Comparison of ENCODE assay signal across 7 mouse cellular contexts in genomic region chrX:73007597-73008479, GRCm38 (mm10). TPM values are rescaled to one million over a fixed set of nuclear protein-coding genes. Genes with fewer than 3 reads are reported as not detected.
A peak's percentile ranks its signal among the peaks of the same experiment; 100 is the strongest.
DNase-seq lines count a peak whose midpoint lies in the region; ATAC-seq lines count a peak whose summit lies in the region.

No protein-coding gene starts in this region.

- H3K9ac ChIP-seq in intestine, embryonic 16.5 days (ENCODE audit: low read depth, low read length), result peak overlapping the region; percentile 48; the same call in 1 of the 2 replicates
- H3K9ac ChIP-seq in midbrain, embryonic 11.5 days (ENCODE audit: low read length), result peak overlapping the region; percentile 44

- intact Hi-C loops in gastrocnemius, postnatal 36 days (cut with DNase I), result no loop called here
- intact Hi-C loops in left cerebral cortex, postnatal 36 days (cut with DNase I), result no loop called here

- 14% methylated on average over 24 of the region's 27 CpGs for WGBS in intestine, embryonic 16.5 days
- 24% methylated on average over 21 of the region's 27 CpGs for WGBS in midbrain, embryonic 11.5 days

- ATAC-seq in intestine, embryonic 16.5 days, result peak; percentile 100
- peak; percentile 99 for ATAC-seq in midbrain, embryonic 11.5 days (ENCODE audit: low FRiP score)

- peak overlapping the region; percentile 42 for H3K4me3 ChIP-seq in intestine, embryonic 16.5 days (ENCODE audit: low read length)
- peak overlapping the region; percentile 27; the same call in 1 of the 2 replicates for H3K4me3 ChIP-seq in midbrain, embryonic 11.5 days (ENCODE audit: low read depth, low read length)

- peak; percentile 86 to 89 for DNase-seq in adrenal gland, adult 18-20 months (ENCODE audit: low spot score in 2 of 2)
- peak; percentile 92 for DNase-seq in embryo, embryonic 11 days
- DNase-seq in gastrocnemius, postnatal 36 days, result peak; percentile 85 to 91
- DNase-seq in left cerebral cortex, postnatal 36 days (ENCODE audit: low spot score in 2 of 2), result peak; percentile 88 to 90
- DNase-seq in midbrain, embryonic 11.5 days (ENCODE audit: low spot score, missing footprints), result peak; percentile 98
- DNase-seq in skeletal muscle tissue, adult 2 months (ENCODE audit: low read depth, low spot score), result peak; percentile 96

- H3K27ac ChIP-seq in intestine, embryonic 16.5 days (ENCODE audit: low read length), result 0 out of 2 replicates have a peak overlapping the region, but pooled peaks have one; percentile 23
- no peak overlapping the region for H3K27ac ChIP-seq in midbrain, embryonic 11.5 days (ENCODE audit: low read depth, low read length)

- peak overlapping the region; percentile 48 for H3K4me2 ChIP-seq in intestine, embryonic 16.5 days (ENCODE audit: low read depth, low read length)
- peak overlapping the region; percentile 41 for H3K4me2 ChIP-seq in midbrain, embryonic 11.5 days

- H3K4me1 ChIP-seq in intestine, embryonic 16.5 days (ENCODE audit: control insufficient read depth, insufficient read depth, low read length), result no peaks in the 10 kb centered on the region
- no peaks in the 10 kb centered on the region for H3K4me1 ChIP-seq in midbrain, embryonic 11.5 days (ENCODE audit: control insufficient read depth, insufficient read depth, low read length)

- no peaks in the 10 kb centered on the region for H3K27me3 ChIP-seq in intestine, embryonic 16.5 days (replicated peaks; ENCODE audit: control insufficient read depth, insufficient read depth, low read length)
- H3K27me3 ChIP-seq in midbrain, embryonic 11.5 days (ENCODE audit: control insufficient read depth, insufficient read depth, low read length), result no peaks in the 10 kb centered on the region

- H3K9me3 ChIP-seq in intestine, embryonic 16.5 days (ENCODE audit: control insufficient read depth, low read length), result no peaks in the 10 kb centered on the region
- H3K9me3 ChIP-seq in midbrain, embryonic 11.5 days (ENCODE audit: control insufficient read depth, low read length), result no peaks in the 10 kb centered on the region

- H3K36me3 ChIP-seq in intestine, embryonic 16.5 days (ENCODE audit: control insufficient read depth, insufficient read depth, low read length), result no peaks in the 10 kb centered on the region
- no peaks in the 10 kb centered on the region for H3K36me3 ChIP-seq in midbrain, embryonic 11.5 days (ENCODE audit: control insufficient read depth, insufficient read depth, low read length)

RNA-seq across cellular contexts. Expression of gene Zfp185, which starts 20.7 kb away (rescaled TPM):
- total RNA-seq in adrenal gland, adult 18-20 months (2021), result 1 to 10 TPM; 2.5 to 2.9 TPM
- 1 to 10 TPM; 1.4 to 1.9 TPM for total RNA-seq in gastrocnemius, postnatal 36 days (2021)
- 4.6 and 4.9 TPM in 2 replicates for polyA plus RNA-seq in intestine, embryonic 16.5 days (2015; fragmentation: Nextera tagmentation; extraction: Ambion mirVana)
- total RNA-seq in left cerebral cortex, postnatal 36 days (2021), result under 1 TPM; 0.54 to 0.63 TPM
- polyA plus RNA-seq in midbrain, embryonic 11.5 days (2014; fragmentation: Nextera tagmentation; extraction: Ambion mirVana), result 3.4 and 3.9 TPM in 2 replicates

RNA-seq across cellular contexts. Expression of gene Pnma5, which starts 29.1 kb away (rescaled TPM):
- total RNA-seq in adrenal gland, adult 18-20 months (2021), result under 1 TPM; 0.16 to 0.17 TPM
- total RNA-seq in gastrocnemius, postnatal 36 days (2021), result under 1 TPM in 1 of 2 experiments, not detected in 1; 0.10 TPM
- not detected in 2 replicates for polyA plus RNA-seq in intestine, embryonic 16.5 days (2015; fragmentation: Nextera tagmentation; extraction: Ambion mirVana)
- under 1 TPM; 0.30 to 0.48 TPM for total RNA-seq in left cerebral cortex, postnatal 36 days (2021)
- polyA plus RNA-seq in midbrain, embryonic 11.5 days (2014; fragmentation: Nextera tagmentation; extraction: Ambion mirVana), result not detected in 2 replicates

RNA-seq across cellular contexts. Expression of gene Pnma3, which starts 56.7 kb away (rescaled TPM):
- total RNA-seq in adrenal gland, adult 18-20 months (2021), result under 1 TPM; 0.19 to 0.20 TPM
- total RNA-seq in gastrocnemius, postnatal 36 days (2021), result not detected
- polyA plus RNA-seq in intestine, embryonic 16.5 days (2015; fragmentation: Nextera tagmentation; extraction: Ambion mirVana), result 0.06 and 0.11 TPM in 2 replicates
- 10 to 100 TPM; 13.7 to 16.0 TPM for total RNA-seq in left cerebral cortex, postnatal 36 days (2021)
- polyA plus RNA-seq in midbrain, embryonic 11.5 days (2014; fragmentation: Nextera tagmentation; extraction: Ambion mirVana), result 0.57 and 0.59 TPM in 2 replicates

Comparison
In these comparisons a context has a peak if more than half of its experiments do, and no peak if none do; other contexts are left out.
1. RNA of gene Pnma3, which starts 56.7 kb away (total RNA-seq): 13.7 to 16.0 TPM in left cerebral cortex, postnatal 36 days; 0.19 to 0.20 TPM in adrenal gland, adult 18-20 months and not detected in gastrocnemius, postnatal 36 days; every median in the first group is over 10 times any median in the second.
2. Peak in every context shown above with its lines, with median percentiles within 50 percentile points of each other: DNase-seq.